Mouse (Mus musculus) neutrophil, adult 5-6 weeks (primary cell): Measurements from ENCODE around the gene Baiap2l1. TPM values are rescaled to one million over a fixed set of nuclear protein-coding genes. Genes with fewer than 3 reads are reported as not detected.
A peak's percentile ranks its signal among the peaks of the same experiment; 100 is the strongest.

Source experiments
- ATAC-seq: fragments of 151-379, 151-347 bp; 2 replicates; pipeline ENCODE4 v1.8.0; 2017; ENCODE audit warnings: mild to moderate bottlenecking, moderate TSS enrichment; ENCODE audit not compliant: insufficient number of reproducible peaks, poor library complexity, low FRiP score, severe bottlenecking; ENCODE audit errors: extremely low read depth
- total RNA-seq: library from RNA; stranded (forward); fragments of 200-1000 nt; gene quantifications from 2 replicates; pipeline ENCODE4 v1.2.3, GENCODE M21; 2017

The Baiap2l1 gene
- total RNA-seq, 1 experiment from 2014 or later, result not detected

DNA sequence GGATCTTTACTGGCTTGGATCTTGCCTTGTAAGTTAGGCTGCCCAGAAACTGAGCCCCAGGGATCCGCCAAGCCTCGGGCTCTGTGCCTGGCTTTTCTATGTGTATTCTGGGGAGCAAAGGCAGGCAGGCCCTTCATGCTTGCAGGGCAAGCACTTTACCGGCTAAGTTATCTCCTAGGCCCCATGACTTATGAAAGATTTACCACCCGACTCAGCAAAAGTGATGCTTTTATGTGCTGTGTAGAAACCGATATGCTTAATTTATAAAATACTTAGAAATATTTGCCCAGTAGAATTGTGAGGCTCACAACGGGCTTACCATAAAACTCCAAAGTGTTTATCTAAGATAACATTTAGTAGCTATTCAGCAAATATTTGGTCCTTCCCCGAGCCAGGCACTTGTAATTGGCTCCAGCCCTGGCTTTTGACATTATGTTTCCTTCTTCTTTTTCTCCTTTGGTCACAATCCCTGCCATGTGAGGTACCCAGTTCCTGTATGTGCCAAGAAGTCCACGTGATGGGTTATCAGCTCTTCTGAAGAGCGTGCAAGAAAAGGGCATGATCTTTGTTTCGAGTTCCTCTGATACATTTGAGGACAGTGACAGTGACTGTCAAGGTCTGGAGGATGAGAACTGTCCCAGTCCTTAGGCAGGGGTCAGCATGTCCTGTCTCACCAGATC, 109.9 kb downstream of the Baiap2l1 start:
- ATAC-seq, result no peak

DNA sequence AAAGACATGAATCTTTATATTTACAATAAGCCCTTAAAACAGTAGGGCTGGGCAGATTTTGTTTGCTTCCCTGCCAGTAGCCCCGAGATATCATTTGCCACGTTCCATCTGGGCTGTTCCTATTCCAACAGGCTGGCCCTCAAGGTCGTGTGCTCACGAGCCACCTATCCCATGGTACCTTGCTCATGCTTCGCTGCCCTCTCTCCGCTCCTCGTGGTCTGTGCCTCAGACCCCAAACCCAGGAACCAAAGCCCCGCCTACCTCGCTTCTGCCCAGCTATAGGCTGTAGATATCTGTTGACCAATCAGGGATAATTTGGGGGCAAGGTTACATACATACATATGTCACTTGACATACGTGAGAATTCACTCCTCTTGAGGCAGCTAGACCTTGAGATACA, 110.6 kb downstream of the Baiap2l1 start:
- no peak for ATAC-seq

DNA sequence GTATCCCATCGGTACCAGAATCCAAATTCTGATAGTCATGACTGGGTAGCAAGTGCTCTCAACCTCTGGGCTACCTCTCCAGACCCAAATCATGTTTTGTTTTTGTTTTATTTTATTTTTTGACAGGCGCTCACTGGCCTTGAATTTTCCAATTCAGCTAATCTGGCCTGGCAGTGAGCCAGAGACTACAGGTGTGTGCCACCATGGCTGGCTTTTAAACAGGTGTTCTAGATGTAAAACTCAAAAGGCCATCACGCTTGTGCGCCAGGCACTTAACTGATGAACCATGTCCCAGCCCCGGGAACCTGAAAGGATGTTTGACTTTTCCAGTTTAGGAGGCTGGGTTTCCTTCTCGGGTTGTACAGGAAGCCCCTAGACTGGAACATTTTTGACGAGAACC, 111.2 kb downstream of the Baiap2l1 start:
- ATAC-seq, result no peak

DNA sequence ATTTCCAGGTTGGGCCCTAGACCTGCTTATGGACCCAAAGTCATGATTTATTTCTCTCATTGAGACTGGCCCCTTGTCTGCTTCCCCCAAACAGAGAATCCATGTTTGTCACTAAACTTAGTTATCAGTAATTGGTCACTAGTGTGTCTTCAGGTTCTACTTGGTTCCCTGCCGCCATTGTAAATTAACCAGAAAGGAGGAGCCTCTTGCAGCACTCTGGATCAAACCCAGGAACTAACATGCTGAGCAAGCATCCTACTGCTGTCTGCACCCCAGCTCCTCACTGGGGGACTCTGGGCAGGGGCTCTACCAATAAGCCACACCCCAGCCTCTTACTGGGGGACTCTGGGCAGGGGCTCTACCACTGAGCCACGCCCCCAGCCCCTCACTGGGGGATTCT, 112.3 kb downstream of the Baiap2l1 start:
- no peak for ATAC-seq

- ATAC-seq, result no peak
Measured at GRCm38 (mm10) chr5:144243901-144244487, 113.9 kb downstream of the Baiap2l1 start, which contains the start of gene Bri3. Gene Bri3, plus strand, starts transcription at chr5:144244437.

- ATAC-seq, result no peak
Measured at GRCm38 (mm10) chr5:144238969-144239368, 118.9 kb downstream of the Baiap2l1 start.

DNA sequence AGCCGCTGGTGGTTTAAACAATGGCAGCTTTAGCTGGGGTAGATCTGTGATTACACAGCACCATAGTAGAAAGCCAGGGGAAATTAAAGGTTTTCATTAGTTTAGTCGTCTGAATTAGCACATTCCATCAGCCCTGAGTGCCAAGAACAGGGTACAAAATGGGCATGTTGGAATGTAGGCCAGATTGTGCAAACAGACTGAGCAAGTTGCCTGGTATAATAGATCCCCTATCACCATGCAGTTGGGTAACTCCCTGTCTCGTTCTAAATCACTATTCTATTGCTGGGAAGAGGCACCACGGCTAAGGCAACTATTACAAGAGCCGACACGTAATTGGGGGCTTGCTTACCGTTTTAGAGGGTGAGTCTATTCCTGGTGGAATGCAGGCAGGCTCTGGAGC, 123.2 kb downstream of the Baiap2l1 start:
- no peak for ATAC-seq

GRCm38 (mm10) chr5:144234222-144234621, 123.7 kb downstream of the Baiap2l1 start:
- no peak for ATAC-seq

DNA sequence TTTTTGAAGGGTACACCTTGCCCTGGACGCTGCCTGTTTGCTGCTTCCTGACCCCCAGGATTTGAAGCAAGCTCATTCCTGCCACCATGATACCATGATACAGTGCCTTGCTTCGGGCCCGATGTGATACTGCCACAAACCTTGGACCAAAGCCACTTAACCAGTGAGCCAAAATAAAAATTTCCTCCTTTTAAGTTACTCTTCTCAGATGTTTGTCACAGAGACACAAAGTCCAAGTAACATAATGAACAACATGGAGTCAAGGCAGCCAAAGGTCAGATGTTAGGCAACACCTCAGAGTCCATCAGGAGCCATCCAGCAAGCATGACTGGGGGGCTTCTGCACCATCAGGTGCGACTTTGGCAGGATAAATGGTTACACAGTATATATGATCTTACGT, 125.4 kb downstream of the Baiap2l1 start:
- ATAC-seq, result no peak

- peak; percentile 74 for ATAC-seq
Measured at GRCm38 (mm10) chr5:144231410-144231809, 126.5 kb downstream of the Baiap2l1 start.

DNA sequence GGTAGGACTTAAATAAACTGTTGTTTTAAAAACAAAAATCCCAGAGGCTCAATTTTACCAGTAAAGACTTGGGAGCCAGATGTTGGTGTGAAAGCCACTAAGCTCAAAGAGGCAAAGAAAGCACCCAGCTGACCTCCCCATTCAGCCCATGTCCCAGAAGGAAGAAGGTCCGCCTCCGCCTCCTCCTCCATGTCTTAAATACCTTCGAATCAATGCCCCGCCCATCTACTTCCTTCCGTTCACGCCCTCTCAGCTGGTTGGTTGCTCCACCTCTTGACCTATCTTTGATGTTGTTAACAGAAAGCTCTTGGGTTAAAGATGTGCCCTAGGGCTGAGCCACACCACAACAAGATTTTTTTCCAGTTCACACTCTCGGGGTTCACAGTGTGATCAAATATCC, 127.7 kb downstream of the Baiap2l1 start:
- no peak for ATAC-seq

GRCm38 (mm10) chr5:144226220-144226619, 131.7 kb downstream of the Baiap2l1 start:
- no peak for ATAC-seq

- ATAC-seq, result no peak
Measured at GRCm38 (mm10) chr5:144223899-144224816, 133.8 kb downstream of the Baiap2l1 start.

GRCm38 (mm10) chr5:144223503-144223862, 134.4 kb downstream of the Baiap2l1 start, which contains the start of gene Tecpr1:
Gene Tecpr1, minus strand, starts transcription at chr5:144223615.
- peak; percentile 94 for ATAC-seq

- ATAC-seq, result no peak
Measured at GRCm38 (mm10) chr5:144222811-144223502, 135.0 kb downstream of the Baiap2l1 start.

DNA sequence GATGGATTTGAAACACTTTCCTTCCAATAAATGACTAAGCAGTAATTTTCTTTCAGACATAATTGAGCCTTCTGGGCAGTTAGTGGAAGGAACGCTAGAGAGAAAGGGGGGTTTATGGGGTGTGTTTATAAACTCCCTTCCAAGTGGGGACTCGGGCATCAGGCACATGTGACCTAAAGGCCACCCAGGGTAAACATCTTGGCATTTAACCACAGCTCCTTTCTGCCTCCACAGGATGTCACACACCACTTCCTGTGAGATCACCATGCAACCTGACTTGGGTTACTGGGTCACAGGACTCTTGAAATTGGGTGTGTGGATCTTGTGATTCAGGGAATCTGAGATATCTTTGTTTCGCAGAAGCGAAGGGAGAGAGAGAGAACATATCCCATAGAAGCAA, 136.6 kb downstream of the Baiap2l1 start:
- ATAC-seq, result peak; percentile 34; the same call in 1 of the 2 replicates

DNA sequence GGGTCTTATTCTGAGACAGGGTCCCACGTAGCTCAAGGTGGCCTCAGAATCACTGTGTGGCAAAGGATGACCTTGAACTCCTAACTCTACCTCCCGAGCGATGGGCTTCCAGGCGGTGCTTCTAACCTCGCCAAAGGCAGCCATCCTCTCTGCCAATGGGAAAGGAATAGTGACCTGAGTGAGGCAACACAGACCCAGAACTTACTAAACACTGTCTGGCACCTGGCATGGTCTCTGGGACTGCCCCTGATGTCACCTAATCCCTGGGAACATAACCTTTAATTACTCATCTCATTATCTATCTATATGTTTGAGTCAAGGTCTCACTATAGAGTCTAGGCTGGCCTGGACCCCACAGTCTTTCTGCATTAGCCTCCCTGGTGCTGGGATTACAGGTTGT, 138.0 kb downstream of the Baiap2l1 start:
- ATAC-seq, result no peak

- ATAC-seq, result no peak
Measured at GRCm38 (mm10) chr5:144219306-144219705, 138.6 kb downstream of the Baiap2l1 start.

DNA sequence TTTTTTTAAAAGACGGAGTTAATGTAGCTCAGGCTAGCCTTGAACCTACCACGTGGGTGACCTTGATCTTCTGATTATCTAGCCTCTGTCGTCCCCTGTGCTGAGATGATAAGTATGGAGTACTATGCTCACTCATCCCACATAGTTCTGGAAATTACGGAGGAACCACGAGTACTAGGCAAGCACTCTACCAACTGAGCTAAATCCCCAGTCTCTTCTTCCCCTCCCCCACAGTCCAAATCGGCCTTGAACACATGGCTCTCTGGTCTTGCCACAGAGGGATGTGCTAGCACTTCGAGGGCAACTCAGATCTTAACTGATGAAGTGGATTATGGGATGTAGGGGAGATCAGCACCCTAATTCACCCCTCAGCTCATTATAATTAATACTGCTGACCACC, 139.9 kb downstream of the Baiap2l1 start:
- no peak for ATAC-seq
